Mouse (Mus musculus) adrenal gland, adult 8-10 months (tissue): ENCODE data around the gene Fam167b. TPM values are rescaled to one million over a fixed set of nuclear protein-coding genes. Genes with fewer than 3 reads are reported as not detected.
A peak's percentile ranks its signal among the peaks of the same experiment; 100 is the strongest.

Experiments used
- DNase-seq: peaks from one replicate; pipeline ENCODE4 v3.0.0; 2022
- total RNA-seq, 4 experiments: library from RNA; stranded (reverse); gene quantifications; 2 replicates each; pipeline ENCODE4 v1.2.4; 2022

Fam167b gene
- 10 to 100 TPM; 25.5 to 43.5 (median 29.0) TPM for total RNA-seq

DNA sequence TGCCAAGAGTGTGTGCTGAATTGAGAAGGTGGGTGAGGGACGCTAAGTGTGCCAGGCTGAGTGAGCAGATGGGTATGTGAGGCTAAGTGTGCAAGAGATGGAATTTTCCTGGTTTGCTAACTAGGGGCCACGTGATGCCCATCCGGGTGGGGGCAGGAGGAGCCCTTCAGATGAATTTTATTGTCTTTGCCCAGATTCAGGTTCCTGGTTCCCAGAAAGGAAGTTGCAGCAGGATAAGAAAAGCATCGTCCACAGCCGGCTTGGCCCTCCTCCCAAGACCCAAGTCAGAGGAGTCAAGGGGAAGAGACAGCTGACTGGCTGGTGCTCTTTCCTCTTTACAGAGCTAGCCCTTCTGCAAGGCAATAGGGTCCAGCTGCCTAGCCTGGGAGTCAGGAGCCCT lies at the start of gene Fam167b:
Gene Fam167b, minus strand, starts transcription at position 84 of the 400 bp plus-strand sequence.
- DNase-seq: peak; percentile 48

GRCm38 (mm10) chr4:129626035-129626434 lies 47.7 kb upstream of the Fam167b start:
- no peak for DNase-seq

DNA sequence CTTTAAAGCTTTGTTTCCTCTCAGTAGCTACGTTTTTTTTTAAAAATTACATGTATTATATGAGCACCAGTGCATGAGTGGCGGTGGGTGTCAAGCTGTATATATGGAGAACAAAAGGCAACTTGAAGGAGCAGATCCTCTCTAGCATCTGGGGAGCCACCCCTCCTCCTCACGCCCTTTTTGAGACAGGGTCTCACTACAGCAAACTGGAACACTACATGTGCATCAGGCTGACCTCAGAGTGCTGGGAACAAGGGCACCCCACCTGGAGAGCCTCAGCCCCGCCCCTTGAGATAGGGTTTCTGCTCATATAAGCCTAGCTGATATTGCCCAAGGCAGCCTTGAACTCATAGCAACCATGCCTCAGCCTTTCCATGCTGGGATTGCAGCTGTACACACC lies 47.1 kb upstream of the Fam167b start:
- DNase-seq: no peak

DNA sequence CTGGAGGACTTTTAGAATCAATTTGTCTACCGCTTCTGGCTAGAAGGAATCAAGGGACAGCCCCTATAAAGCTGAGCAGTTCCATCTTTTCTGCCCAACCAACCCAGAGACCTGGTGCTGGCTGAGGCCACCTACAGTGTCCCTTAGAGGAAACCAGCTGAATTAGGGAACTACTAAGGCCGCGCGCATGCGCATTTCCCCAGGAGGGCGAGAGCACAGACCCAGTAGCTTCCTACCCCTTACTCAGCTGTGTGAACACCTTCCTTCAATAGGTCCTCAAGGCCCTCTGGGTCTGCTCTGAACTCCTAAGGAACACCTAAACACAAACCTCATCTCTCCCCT lies 46.7 kb upstream of the Fam167b start:
- no peak for DNase-seq

DNA sequence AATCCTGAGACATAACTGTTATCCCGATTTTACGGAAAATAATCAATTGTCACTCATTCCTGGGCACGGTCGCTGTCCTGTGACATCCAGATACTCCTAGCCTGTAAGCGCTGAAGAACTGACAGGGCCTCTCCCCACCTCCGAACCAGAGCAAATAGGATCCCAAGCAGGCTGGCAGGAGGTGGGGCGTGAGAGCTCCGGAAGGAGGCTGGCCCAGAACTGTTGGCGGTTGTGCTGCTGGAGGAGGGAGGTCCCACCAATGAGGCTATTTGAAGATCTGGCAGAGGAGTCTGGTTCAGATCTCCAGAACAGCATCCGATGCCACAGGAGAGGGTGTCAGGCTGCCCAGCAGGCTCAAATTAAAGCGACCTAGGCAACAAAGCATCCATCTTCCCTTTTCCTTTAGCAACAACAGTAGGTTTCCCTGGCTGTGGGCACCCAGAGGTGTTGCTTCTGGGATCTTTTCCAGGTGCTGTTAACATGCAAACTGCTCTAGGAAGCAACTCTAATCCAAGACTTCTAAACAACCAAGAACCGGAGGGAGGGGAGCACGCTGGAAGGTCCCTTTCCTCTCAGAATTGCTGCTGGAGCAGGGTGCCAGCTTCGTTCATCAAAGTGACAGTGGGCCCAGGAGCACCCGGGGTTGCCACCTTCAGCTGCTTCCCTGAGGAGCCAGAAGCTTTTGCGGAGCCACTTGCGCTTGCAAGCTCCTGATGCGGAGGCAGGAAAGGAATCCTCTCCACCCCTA lies 46.1 kb upstream of the Fam167b start:
- DNase-seq: peak; percentile 87

GRCm38 (mm10) chr4:129623681-129624091 lies 45.3 kb upstream of the Fam167b start, which contains the start of gene Ccdc28b:
Gene Ccdc28b (minus strand): TSS chr4:129623947.
- DNase-seq: no peak

- no peak for DNase-seq
Measured at GRCm38 (mm10) chr4:129622803-129623535, 44.6 kb upstream of the Fam167b start.

DNA sequence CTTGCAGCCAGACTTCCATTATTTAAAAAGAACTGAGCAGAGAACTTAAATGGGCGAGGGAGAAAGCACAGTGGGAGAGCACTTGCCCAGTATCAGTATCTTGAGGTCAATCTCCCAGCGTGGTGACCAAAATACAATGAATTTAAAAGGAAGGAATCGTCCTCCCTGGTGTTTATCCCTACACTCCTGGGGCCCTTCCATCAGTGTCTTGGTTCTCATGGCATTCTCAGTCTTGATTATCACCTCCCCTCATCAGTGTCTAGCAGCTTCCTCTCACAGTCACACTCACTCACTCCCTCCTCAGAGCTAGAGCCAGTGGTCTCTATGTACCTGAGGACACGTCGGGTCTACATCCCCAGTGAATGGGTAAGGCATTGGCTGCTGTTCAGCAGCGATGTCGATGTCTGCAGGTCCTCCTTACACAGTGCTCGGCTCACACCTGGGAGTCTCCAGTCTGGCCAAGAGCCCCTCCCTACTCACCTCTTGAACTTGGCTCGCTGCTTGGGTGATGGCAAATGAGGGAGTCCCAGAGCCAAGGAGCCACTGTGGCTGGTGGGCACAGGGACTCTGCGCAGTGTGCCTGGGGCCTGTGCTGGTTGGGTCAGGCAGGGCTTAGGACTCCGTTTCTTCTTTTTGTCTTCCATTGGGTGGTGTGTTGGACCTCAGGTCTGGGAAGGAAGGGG lies 43.9 kb upstream of the Fam167b start:
- no peak for DNase-seq

DNA sequence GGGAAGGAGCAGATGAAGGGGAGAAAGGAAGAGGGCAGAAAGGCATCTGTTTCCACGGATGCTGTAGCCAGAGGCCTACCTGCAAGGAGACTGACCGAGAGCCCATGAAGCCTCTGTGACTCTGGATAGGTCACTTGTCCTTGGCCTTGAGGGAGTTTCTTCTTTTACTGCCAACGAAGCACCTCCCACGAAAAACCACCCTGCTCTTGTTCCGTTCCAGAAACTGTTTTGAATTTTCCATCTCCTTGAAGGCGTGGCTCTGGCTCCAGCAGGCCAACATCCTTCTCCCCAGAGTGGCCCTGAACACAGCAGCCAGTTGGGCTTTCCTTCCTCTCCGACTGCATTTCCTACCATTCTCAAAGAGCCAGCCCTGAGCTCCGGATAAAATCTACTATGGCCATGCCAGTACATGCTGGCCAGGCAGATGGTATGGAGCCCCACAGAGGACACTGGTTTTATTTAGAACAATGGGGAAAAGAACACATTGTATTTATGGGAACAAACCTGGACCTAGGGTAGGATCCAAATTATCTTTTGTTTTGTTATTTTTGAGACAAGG lies 43.0 kb upstream of the Fam167b start:
- no peak for DNase-seq

GRCm38 (mm10) chr4:129620419-129621282 lies 42.3 kb upstream of the Fam167b start:
- DNase-seq: no peak

GRCm38 (mm10) chr4:129618786-129619691 lies 40.7 kb upstream of the Fam167b start, which contains the start of gene Iqcc:
Gene Iqcc (minus strand): TSS chr4:129619099.
- DNase-seq: peak; percentile 95

DNA sequence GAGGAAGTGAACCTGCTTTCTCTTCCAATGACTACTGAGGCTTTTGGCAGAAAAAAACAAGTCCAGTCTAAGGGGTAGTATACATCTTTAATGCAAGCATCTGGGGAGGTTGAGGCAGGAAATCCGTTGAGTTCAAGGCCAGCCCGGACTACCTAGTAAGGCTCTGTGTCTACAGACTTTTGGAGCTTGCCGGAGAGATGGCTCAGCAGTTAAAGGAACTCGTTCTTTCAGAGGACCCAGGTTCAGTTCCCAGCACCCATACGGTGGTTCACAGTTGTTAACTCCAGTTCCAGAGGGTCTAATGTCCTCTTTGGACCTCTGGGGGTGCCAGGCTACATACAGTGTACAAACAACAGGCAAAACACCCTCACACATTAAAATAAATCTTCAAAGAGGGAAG lies 39.7 kb upstream of the Fam167b start:
- DNase-seq: no peak

GRCm38 (mm10) chr4:129617121-129617641 lies 38.8 kb upstream of the Fam167b start:
- no peak for DNase-seq

DNA sequence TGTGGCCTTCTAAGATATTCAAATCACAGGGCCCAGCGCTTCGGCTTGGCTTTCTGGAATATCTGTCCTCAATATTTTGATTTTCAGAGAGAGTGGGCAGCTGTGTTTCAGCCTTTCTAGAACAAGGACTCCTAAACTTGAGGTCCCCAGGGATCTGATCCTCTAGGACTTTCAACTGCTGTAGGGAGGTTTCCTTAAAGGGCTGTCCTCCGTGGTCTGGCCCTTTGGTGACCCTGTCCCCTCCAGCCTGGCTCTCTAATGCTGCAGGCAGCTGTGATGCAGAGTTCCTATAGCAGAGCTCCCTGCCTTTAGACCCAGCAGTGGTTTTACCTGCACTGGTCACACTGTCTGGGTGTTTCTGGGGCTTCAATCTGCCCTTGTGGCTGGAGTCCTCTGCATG lies 38.3 kb upstream of the Fam167b start:
- DNase-seq: no peak

DNA sequence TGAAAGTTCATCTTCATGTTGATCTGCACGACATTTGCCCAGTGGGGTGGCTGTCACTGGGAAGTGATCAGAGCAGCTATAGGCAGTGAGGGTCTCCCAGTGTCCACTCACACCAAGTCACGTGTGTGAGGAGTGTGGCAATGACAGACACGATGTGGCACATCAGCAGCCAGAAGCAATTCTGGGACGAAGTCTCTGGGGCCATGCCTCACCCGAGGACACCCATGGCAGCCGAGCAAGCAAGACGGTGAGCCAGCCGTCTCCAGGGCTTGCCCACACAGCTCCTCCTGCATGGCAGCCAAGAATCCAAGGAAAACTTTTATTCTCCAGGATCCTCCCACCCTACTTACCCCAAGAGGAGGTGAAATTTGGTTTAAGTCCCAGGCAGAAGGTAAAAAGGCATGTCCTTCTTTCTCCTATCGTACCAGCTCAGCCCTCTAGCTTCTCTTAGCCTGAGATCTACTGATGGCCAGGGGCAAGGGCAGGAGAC lies 37.5 kb upstream of the Fam167b start:
- DNase-seq: no peak

DNA sequence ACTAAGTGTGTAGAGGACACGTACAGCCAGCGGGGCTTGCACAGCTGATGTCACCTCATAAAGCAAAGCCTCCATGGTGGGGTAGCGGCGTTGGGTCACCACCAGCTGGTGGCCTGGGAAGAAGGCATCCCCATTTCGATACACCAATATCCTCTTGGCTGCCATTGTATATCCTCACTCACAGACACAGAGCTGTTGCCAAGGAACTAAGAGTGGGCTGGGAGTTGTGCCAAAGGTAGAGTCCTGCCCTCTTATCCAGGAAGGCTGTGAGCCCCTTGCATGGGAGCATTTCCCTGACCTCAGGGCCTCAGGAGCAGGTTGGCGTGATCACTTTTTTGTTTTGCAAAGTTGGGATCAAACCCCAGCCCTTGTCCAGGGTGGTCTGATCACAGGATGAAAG lies 35.7 kb upstream of the Fam167b start, which contains the start of gene Dcdc2b:
Gene Dcdc2b, minus strand, starts transcription at position 165 of the 400 bp plus-strand sequence.
- DNase-seq: no peak

DNA sequence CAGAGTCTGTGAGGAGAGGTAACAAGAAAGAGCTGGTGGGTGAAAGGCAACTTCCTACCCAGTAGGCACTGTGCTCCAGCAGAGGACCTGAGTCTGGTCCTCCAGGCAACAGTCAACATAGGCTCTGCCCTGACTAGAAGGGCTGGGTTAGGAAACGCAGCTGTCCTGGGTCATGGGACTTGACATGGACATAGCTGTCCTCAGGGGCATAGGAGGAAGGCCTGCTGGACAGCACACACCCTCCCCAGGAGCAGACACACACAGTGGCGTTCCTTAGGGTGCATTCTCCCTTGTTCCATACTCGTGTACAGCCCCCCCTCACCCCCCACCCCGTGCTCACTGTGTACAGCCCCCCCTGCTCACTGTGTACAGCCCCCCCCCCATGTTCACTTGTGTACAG lies 32.1 kb upstream of the Fam167b start:
- DNase-seq: no peak

- no peak for DNase-seq
Measured at GRCm38 (mm10) chr4:129610026-129610425, 31.7 kb upstream of the Fam167b start.

DNA sequence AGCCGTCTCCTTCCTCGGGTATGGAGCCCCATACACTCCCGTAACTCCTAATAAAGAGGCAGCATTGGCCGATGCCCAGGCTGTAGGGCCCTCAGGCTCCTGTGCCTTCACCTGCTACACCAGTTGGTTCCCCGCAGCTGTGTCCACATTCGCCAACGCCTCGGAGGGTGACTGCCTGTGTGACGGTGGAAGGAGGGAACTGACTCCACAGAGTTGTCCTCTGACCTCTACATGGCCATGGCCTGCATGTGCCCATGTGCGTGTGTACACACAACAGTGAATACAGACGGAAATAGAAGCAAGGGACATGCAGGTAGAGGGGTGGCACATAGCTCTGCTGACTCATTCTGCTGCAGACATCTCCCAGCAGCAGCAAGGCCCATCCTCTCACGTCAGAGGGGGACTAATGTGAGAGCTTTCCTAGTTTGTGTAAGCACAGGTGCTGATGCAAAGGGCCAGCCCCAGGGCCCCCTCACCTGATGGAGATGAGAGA lies 30.8 kb upstream of the Fam167b start:
- DNase-seq: no peak

GRCm38 (mm10) chr4:129608426-129609025 lies 30.2 kb upstream of the Fam167b start:
- peak; percentile 62 for DNase-seq
